Mouse (Mus musculus) intestine, embryonic 14.5 days (tissue): ENCODE measurements around the gene Vasp. TPM values are rescaled to one million over a fixed set of nuclear protein-coding genes. Genes with fewer than 3 reads are reported as not detected.
A peak's percentile ranks its signal among the peaks of the same experiment; 100 is the strongest.

Source experiments
- ATAC-seq: fragments of 200-750 bp; cut with Nextera tagmentation; replicated peaks from 2 replicates; pipeline ENCODE4 v1.8.0; 2017; ENCODE audit warnings: low read depth, moderate number of reproducible peaks, moderate TSS enrichment, moderate library complexity; ENCODE audit not compliant: low FRiP score, low TSS enrichment
- DNase-seq: peaks from one replicate; pipeline ENCODE4 v3.0.0-alpha.2; 2018; ENCODE audit warnings: low spot score
- H3K27ac ChIP-seq: fragments of 300-500 bp; sonication (generic); 2 replicates; pipeline ENCODE4 v1.5.1; 2014; ENCODE audit warnings: low read depth, mild to moderate bottlenecking, control low read depth
- H3K27me3 ChIP-seq: fragments of 300-500 bp; sonication (generic); replicated peaks from 2 replicates; pipeline ENCODE4 v1.6.1; 2014; ENCODE audit warnings: low read length, control low read depth; ENCODE audit not compliant: control insufficient read depth, insufficient read depth
- H3K36me3 ChIP-seq: fragments of 300-500 bp; sonication (generic); 2 replicates; pipeline ENCODE4 v1.6.1; 2014; ENCODE audit warnings: low read length, control low read depth; ENCODE audit not compliant: control insufficient read depth, insufficient read depth
- H3K4me1 ChIP-seq: fragments of 300-500 bp; sonication (generic); replicated peaks from 2 replicates; pipeline ENCODE4 v1.6.1; 2014; ENCODE audit warnings: low read length, control low read depth, mixed read lengths; ENCODE audit not compliant: control insufficient read depth, insufficient read depth
- H3K4me2 ChIP-seq: fragments of 300-500 bp; sonication (generic); 2 replicates; pipeline ENCODE4 v1.6.1; 2014; ENCODE audit warnings: low read length
- H3K4me3 ChIP-seq: fragments of 300-500 bp; sonication (generic); 2 replicates; pipeline ENCODE4 v1.5.1; 2014; ENCODE audit warnings: low read depth, low read length, control low read depth, mixed read lengths
- H3K9ac ChIP-seq: fragments of 300-500 bp; sonication (generic); 2 replicates; pipeline ENCODE4 v1.6.1; 2014; ENCODE audit warnings: mild to moderate bottlenecking, low read length
- H3K9me3 ChIP-seq: fragments of 300-500 bp; sonication (generic); 2 replicates; pipeline ENCODE4 v1.6.1; 2016; ENCODE audit warnings: low read length, control low read depth; ENCODE audit not compliant: control insufficient read depth
- WGBS: fragments of 180-500 bp; shearing (Covaris S2); extraction: QIAGEN DNeasy Blood & Tissue Kit; methylation state at CpG from one replicate; pipeline ENCODE4 v1.1.7; 2014; 5-methylcytosine and 5-hydroxymethylcytosine counted together
- polyA plus RNA-seq: library from polyadenylated mRNA; unstranded; fragments of >200 nt; fragmentation: Nextera tagmentation; extraction: Ambion mirVana; gene quantifications from 2 replicates; pipeline ENCODE4 v1.2.1, GENCODE M21; 2014

The Vasp gene
- polyA plus RNA-seq, 1 experiment from 2014 or later: 78.5 TPM

DNA sequence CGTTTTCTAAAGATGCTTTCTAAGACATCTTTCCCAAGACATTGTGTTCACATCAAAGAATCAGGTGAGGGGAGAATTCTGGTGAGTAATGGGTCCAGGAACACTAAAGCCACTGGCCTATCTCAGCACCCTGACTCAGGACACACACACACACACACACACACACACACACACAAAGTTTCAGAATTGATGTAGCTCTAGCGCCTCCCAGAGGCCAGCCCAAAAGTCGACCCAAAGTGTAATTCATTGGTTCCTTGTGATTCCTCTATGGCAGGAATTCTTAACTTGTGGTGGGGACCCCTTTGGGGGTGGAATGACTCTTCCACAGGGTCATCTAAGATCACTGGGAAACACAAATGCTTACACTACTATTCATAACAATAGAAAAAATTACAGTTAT is 27.6 kb upstream of the Vasp start:
- no peak overlapping the region for H3K4me2 ChIP-seq
- no peak for DNase-seq
- WGBS: 20% methylated on average over 3 of the region's 3 CpGs
- no peak for ATAC-seq
- peaks cover 28% of the 10 kb centered on the region for H3K27me3 ChIP-seq
- H3K27ac ChIP-seq: no peak overlapping the region
- H3K4me1 ChIP-seq: peaks cover 5% of the 10 kb centered on the region
- no peaks in the 10 kb centered on the region for H3K36me3 ChIP-seq
- no peak overlapping the region for H3K9ac ChIP-seq
- H3K9me3 ChIP-seq: no peaks in the 10 kb centered on the region
- H3K4me3 ChIP-seq: no peak overlapping the region

DNA sequence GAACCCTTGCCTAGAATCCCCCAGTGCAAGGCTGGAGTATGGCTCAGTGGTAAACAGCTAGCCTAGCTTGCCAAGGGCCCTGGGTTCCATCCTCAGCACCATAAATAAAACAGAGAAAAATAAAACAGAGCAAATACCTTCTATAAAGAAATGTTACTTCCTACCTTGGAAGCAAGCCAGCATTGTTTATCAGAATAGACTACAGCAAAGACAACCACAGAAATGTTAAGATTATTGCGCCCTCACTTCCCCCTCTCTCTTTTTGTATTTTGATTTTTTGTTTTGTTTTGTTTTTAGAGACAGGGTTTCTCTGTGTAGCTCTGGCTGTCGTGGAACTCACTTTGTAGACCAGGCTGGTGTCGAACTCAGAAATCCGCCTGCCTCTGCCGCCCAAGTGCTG is 26.2 kb upstream of the Vasp start:
- H3K4me1 ChIP-seq: peaks cover 5% of the 10 kb centered on the region
- H3K4me2 ChIP-seq: no peak overlapping the region
- H3K9ac ChIP-seq: no peak overlapping the region
- DNase-seq (no peak), ATAC-seq (no peak)
- H3K27me3 ChIP-seq: peaks cover 14% of the 10 kb centered on the region
- no peaks in the 10 kb centered on the region for H3K9me3 ChIP-seq
- H3K36me3 ChIP-seq: no peaks in the 10 kb centered on the region
- 87% methylated on average over 5 of the region's 5 CpGs for whole genome bisulfite sequencing
- H3K4me3 ChIP-seq: no peak overlapping the region
- no peak overlapping the region for H3K27ac ChIP-seq

DNA sequence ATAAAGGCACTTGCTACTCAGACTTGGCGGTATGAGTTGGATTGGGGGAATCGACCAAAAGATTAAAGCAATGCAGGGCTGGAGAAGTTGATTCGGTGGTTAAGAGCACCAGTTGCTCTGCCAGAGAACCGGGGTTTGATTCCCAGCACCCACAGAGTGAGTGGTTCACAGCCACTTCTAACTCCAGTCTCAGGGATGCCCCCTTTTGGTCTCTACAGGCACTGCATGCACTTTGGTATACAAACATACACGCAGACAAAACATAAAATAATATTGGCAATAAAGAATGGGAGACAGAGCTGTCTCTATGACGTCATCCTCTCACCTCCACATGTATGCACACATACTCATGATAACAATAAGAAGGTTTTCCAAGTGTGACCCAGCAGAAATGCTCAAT is 25.4 kb upstream of the Vasp start:
- H3K27ac ChIP-seq: no peak overlapping the region
- no peak for ATAC-seq
- DNase-seq: no peak
- H3K9ac ChIP-seq: no peak overlapping the region
- peaks cover 7% of the 10 kb centered on the region for H3K27me3 ChIP-seq
- no peaks in the 10 kb centered on the region for H3K36me3 ChIP-seq
- no peaks in the 10 kb centered on the region for H3K9me3 ChIP-seq
- peaks cover 5% of the 10 kb centered on the region for H3K4me1 ChIP-seq
- 82% methylated on average over 6 of the region's 6 CpGs for WGBS
- H3K4me3 ChIP-seq: no peak overlapping the region
- no peak overlapping the region for H3K4me2 ChIP-seq

DNA sequence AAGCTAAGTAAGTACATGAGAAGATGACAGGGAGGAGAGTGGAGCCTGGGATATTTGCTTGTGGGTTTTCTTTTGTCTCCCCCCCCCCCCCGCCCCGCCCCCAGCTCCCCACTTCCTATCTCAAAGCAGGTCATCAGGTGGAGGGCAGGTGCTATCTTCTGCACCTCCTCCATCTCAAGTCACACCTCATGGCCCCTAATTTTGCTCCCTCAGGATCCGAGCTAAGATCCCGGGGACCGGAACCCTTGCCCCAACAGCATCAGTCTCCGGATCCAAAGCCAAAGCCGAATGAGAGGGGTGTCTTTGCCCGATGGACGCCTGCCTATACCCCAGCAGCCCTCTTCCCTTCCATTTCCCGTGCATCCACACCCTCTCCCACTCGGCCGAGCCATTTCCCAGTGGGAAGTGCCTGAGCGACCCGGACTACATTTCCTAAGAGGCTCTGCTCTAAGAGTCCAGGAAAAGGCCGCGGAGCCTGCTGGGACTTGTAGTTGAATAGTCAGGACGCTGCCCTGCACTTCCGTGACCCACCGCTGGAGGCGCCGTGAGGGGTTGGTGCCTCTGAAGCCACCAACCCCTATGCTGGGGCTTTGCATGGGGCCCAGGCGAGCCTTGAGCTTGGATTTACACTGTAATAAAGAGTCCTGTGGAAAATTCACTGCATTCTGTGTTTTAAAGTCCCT is 24.0 kb upstream of the Vasp start:
- Histone ChIP-seq H3K4me2 (peak overlapping the region; percentile 57), H3K9ac (peak overlapping the region; percentile 25; the same call in 1 of the 2 replicates), H3K36me3 (no peaks in the 10 kb centered on the region), H3K9me3 (no peaks in the 10 kb centered on the region), H3K4me1 (peaks cover 12% of the 10 kb centered on the region; the same call in 1 of the 2 replicates), H3K27ac (no peak overlapping the region), H3K4me3 (peak overlapping the region; percentile 31), H3K27me3 (no peaks in the 10 kb centered on the region)
- DNase-seq (peak; percentile 100), ATAC-seq (peak; percentile 56)
- 14% methylated on average over 21 of the region's 22 CpGs for WGBS

DNA sequence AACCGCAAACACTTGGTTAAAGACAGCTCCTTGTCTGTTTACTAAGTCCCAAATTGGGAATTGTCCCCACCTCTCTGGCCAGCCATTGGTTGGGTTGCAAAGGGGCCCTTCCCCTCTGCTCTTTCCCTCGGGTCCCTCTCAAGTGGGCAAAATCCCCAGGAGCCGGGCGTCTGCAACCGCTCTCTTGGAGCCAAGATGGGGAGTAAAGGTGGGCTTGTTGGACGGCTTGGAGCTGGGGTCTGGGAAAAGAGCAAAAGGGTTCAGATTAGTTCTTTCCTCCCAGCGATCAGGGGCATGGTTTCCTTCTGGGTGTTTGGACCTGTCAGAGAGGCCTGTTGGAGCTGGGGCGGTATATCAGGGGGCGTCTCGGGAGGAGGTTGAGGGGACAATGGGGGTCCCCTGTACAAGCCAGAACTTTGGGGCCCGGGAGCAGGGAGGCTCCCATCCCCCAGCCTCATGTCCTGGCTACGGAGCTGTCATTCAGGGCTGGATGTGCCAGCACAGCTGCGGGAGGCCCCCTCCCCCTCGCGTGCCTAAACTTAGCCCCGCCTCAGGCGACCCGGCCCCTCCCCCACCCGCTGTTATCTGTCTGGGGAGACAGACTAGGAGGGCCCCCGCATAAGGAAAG is 19.5 kb upstream of the Vasp start:
- Histone ChIP-seq H3K27me3 (no peaks in the 10 kb centered on the region), H3K4me3 (peak overlapping the region; percentile 30), H3K9me3 (no peaks in the 10 kb centered on the region), H3K4me2 (peak overlapping the region; percentile 74), H3K4me1 (peaks cover 11% of the 10 kb centered on the region; the same call in 1 of the 2 replicates), H3K9ac (peak overlapping the region; percentile 31), H3K36me3 (no peaks in the 10 kb centered on the region), H3K27ac (peak overlapping the region; percentile 57)
- WGBS: 1% methylated on average over 20 of the region's 20 CpGs
- ATAC-seq (no peak; the same call in 1 of the 2 replicates), DNase-seq (peak; percentile 67)

DNA sequence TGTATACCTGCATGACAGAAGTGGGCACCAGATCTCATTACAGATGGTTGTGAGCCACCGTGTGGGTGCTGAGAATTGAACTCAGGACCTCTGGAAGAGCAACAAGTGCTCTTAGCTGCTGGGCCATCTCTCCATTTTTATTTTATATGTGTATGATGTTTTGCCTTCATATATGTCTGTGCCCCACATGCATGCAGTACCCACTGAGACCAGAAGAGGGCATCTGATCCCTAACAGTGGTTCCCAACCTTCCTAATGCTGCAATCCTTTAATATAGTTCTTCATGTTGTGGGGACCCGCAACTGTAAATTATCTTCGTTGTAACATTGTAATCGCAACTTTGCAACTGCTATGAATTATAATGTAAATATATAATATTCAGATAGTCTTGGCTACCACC is 13.1 kb upstream of the Vasp start:
- no peak overlapping the region for H3K9ac ChIP-seq
- H3K4me1 ChIP-seq: 0 out of 2 replicates have a peak, but pooled peaks cover 5% of the 10 kb centered on the region
- WGBS: 28% methylated on average over 4 of the region's 4 CpGs
- H3K4me3 ChIP-seq: no peak overlapping the region
- H3K4me2 ChIP-seq: no peak overlapping the region
- no peaks in the 10 kb centered on the region for H3K9me3 ChIP-seq
- ATAC-seq (no peak), DNase-seq (peak; percentile 84)
- peaks cover 26% of the 10 kb centered on the region for H3K27me3 ChIP-seq
- no peak overlapping the region for H3K27ac ChIP-seq
- H3K36me3 ChIP-seq: no peaks in the 10 kb centered on the region

DNA sequence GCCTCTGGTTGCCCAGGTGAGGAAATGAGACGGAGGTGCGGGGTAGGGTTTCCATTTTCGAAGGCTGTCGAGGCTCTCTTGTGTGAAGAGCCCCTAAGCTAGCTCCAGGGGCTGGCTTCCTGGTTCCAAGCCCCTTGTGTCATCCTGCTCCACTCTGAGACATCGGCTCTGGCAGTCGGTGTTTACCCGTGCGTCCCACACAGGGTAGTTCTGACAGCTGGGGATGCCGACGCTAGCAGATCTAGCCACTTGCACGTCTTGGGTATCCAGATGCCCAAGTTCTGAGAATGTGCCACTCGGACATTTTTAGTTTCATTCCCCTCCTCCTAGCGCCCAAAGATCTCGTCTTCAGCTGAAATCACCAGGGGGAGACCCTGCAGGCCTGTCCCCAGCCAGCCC is 11.8 kb upstream of the Vasp start:
- DNase-seq (no peak), ATAC-seq (no peak)
- Histone ChIP-seq H3K36me3 (no peaks in the 10 kb centered on the region), H3K4me3 (peak overlapping the region; percentile 55; the same call in 1 of the 2 replicates), H3K9ac (no peak overlapping the region), H3K9me3 (no peaks in the 10 kb centered on the region), H3K4me2 (peak overlapping the region; percentile 96), H3K27ac (no peak overlapping the region), H3K4me1 (0 out of 2 replicates have a peak, but pooled peaks cover 5% of the 10 kb centered on the region), H3K27me3 (peaks cover 39% of the 10 kb centered on the region)
- 39% methylated on average over 14 of the region's 14 CpGs for WGBS

DNA sequence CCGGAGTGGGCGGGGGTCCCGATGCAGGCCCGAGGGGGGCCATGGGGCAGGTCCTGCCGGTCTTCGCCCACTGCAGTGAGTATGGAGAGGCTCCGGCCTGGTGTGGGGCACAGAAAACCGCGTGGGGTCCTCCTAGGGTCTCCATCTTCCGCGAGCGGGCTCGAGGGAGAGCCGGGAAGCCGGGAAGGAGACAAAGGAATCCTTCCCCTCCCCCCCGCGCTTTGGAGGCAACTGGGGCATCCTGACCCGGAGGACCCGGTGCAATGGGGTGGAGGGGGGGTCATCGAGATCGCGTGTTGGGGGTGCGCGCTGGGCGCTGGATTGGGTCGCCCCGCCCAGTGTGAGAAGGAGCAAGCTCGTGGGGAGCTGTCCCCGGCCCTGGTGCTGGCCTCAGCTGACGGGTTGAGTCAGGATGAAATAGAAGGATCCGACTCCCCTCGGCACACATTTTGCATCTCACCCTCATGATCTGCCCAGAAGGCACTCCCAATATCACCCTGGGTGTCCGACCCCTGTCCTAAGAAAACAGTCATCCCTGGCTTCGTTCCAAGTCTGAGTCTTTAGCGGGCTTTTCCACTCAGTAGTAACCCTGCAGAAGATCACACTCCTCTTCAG is 11.3 kb upstream of the Vasp start:
- Histone ChIP-seq H3K4me2 (peak overlapping the region; percentile 96), H3K36me3 (no peaks in the 10 kb centered on the region), H3K9ac (peak overlapping the region; percentile 41), H3K4me1 (0 out of 2 replicates have a peak, but pooled peaks cover 5% of the 10 kb centered on the region), H3K9me3 (no peaks in the 10 kb centered on the region), H3K27ac (no peak overlapping the region), H3K4me3 (peak overlapping the region; percentile 55), H3K27me3 (peaks cover 44% of the 10 kb centered on the region)
- DNase-seq (peak; percentile 91), ATAC-seq (peak; percentile 67)
- WGBS: 1% methylated on average over 34 of the region's 35 CpGs
